Mouse (Mus musculus): ENCODE data around the gene Khk.

Khk gene

GRCm38 (mm10) chr5:30913060-30913841 lies 8.0 kb upstream of the Khk start, which contains the start of gene Emilin1:
Emilin1 (plus strand) TSS chr5:30913402.
- no peak for DNase-seq

GRCm38 (mm10) chr5:30914101-30914635 lies 7.1 kb upstream of the Khk start:
- DNase-seq = no peak

GRCm38 (mm10) chr5:30914849-30915248 lies 6.4 kb upstream of the Khk start:
- DNase-seq = no peak

GRCm38 (mm10) chr5:30915456-30915855 lies 5.8 kb upstream of the Khk start:
- DNase-seq = no peak

GRCm38 (mm10) chr5:30915974-30916433 lies 5.2 kb upstream of the Khk start:
- DNase-seq = peak; percentile 57 to 63

- no peak for DNase-seq
These were observed 4.4 kb upstream of the Khk start for GRCm38 (mm10) chr5:30916841-30917240.

- no peak for DNase-seq
These were observed 3.9 kb upstream of the Khk start for GRCm38 (mm10) chr5:30917348-30917747.

GRCm38 (mm10) chr5:30917891-30918670 lies 3.1 kb upstream of the Khk start:
- DNase-seq = no peak

GRCm38 (mm10) chr5:30918691-30919090 lies 2.5 kb upstream of the Khk start:
- no peak for DNase-seq

- no peak for DNase-seq
These were observed 1.2 kb upstream of the Khk start for GRCm38 (mm10) chr5:30919831-30920614.

GRCm38 (mm10) chr5:30920621-30921020 lies 610 bp upstream of the Khk start:
- no peak for DNase-seq

GRCm38 (mm10) chr5:30922581-30923041 lies 1.4 kb downstream of the Khk start:
- DNase-seq = no peak

GRCm38 (mm10) chr5:30923119-30923518 lies 1.9 kb downstream of the Khk start:
- DNase-seq = no peak

- DNase-seq = no peak
These were observed 3.4 kb downstream of the Khk start for GRCm38 (mm10) chr5:30924614-30925013.

- no peak for DNase-seq
These were observed 4.0 kb downstream of the Khk start for GRCm38 (mm10) chr5:30925217-30925616.

GRCm38 (mm10) chr5:30926073-30926472 lies 4.8 kb downstream of the Khk start:
- DNase-seq = no peak

GRCm38 (mm10) chr5:30927945-30928529 lies 6.8 kb downstream of the Khk start:
- DNase-seq = no peak

GRCm38 (mm10) chr5:30930121-30930520 lies 8.9 kb downstream of the Khk start:
- DNase-seq = peak in 1 of 2 experiments; percentile 63

GRCm38 (mm10) chr5:30930846-30931245 lies 9.6 kb downstream of the Khk start:
- DNase-seq = no peak

- no peak for DNase-seq
These were observed 10.1 kb downstream of the Khk start for GRCm38 (mm10) chr5:30931378-30931777.

GRCm38 (mm10) chr5:30933705-30934104 lies 12.5 kb downstream of the Khk start:
- no peak for DNase-seq

All from spleen, adult 18-20 months (tissue).